In the genomic region with DNA sequence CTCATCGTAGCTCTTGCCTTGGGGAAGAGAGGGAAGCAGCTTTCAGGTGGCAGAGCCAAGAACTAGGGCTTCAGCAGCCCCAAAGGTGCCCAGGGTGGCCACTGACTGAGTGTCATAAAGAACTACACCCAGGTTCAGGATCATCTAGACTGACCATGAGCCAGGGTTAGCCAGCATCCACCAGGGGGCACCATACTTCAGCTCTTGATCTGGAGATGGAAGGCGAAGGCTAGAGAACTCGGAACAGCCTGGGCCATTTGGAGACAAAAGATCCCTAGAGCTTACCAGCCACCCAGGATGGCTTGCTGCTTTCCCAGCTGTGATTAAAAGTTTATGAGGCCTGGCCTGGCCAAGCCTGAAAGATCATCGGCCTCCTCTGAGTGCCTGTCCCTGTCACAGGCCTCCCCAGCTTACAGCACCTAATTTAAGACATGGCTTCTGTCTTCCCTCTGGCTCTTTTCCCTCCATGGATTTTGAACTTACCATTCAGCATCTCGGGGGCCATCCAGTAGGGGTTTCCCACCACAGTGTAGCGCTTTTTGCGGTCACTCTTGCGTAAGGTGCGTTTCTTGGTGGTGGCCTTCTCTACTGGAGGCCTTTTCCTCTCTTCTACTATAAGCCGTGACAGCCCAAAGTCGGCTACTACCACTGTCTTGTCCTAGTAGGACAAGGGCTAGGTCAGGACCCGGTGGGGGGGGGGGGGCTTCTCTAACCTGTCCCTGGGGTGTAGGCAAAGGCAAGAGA, we compare ENCODE assay signal across 8 mouse cellular contexts. TPM values are rescaled to one million over a fixed set of nuclear protein-coding genes. Genes with fewer than 3 reads are reported as not detected.
DNase-seq lines count a peak whose midpoint lies in the region; ATAC-seq and TF ChIP-seq lines count a peak whose summit lies in the region.

No protein-coding gene starts in this region.

- no peak; the same call in 1 of the 2 replicates for ATAC-seq in heart, embryonic 15.5 days (replicated peaks; ENCODE audit: insufficient number of reproducible peaks, insufficient read depth, low FRiP score, low read depth)
- ATAC-seq in liver, embryonic 13.5 days (ENCODE audit: low read depth): peak; percentile 61
- ATAC-seq in neural tube, embryonic 11.5 days (ENCODE audit: insufficient read depth, low FRiP score, low TSS enrichment): peak; percentile 72
- 0 out of 2 replicates have a peak, but pooled peaks have one; percentile 44 for ATAC-seq in stomach, embryonic 15.5 days (ENCODE audit: insufficient read depth, low FRiP score, low read depth)

- peak; percentile 89 for DNase-seq in CH12.LX (ENCODE audit: extremely low read depth)
- peak; percentile 85 for DNase-seq in c-Kit-positive CD71-negative TER-119-negative erythroid progenitor cells, embryonic 14.5 days (ENCODE audit: low read depth)
- peak; percentile 86 for DNase-seq in forebrain, embryonic 10.5 days (ENCODE audit: extremely low spot score, low spot score)
- peak; percentile 94 for DNase-seq in kidney, postnatal 10 days
- DNase-seq in liver, embryonic 13.5 days: peak; percentile 62
- DNase-seq in neural tube, embryonic 11.5 days (ENCODE audit: low spot score): peak; percentile 86

- peaks cover 61 to 94% of the 10 kb centered on the region in 2 experiments for H3K36me3 ChIP-seq in CH12.LX (replicated peaks in 1 of 2; ENCODE audit: control insufficient read depth in 1 of 2, insufficient read depth in 1 of 2, low read length in 1 of 2)
- peaks cover 71% of the 10 kb centered on the region for H3K36me3 ChIP-seq in forebrain, embryonic 10.5 days (replicated peaks)
- H3K36me3 ChIP-seq in heart, embryonic 15.5 days: peaks cover 48% of the 10 kb centered on the region
- peaks cover 38% of the 10 kb centered on the region for H3K36me3 ChIP-seq in liver, embryonic 13.5 days
- H3K36me3 ChIP-seq in neural tube, embryonic 11.5 days (ENCODE audit: control insufficient read depth, insufficient read depth, low read length): peaks cover 5% of the 10 kb centered on the region
- peaks cover 25% of the 10 kb centered on the region for H3K36me3 ChIP-seq in stomach, embryonic 15.5 days

- no peak overlapping the region for H3K4me3 ChIP-seq in CH12.LX (replicated peaks in 1 of 3; ENCODE audit: low read depth in 2 of 3, low read length in 2 of 3, poor library complexity in 1 of 3)
- no peak overlapping the region for H3K4me3 ChIP-seq in forebrain, embryonic 10.5 days
- H3K4me3 ChIP-seq in heart, embryonic 15.5 days: no peak overlapping the region
- H3K4me3 ChIP-seq in liver, embryonic 13.5 days (replicated peaks): no peak overlapping the region
- H3K4me3 ChIP-seq in neural tube, embryonic 11.5 days (ENCODE audit: low read depth, low read length): no peak overlapping the region
- no peak overlapping the region for H3K4me3 ChIP-seq in stomach, embryonic 15.5 days (replicated peaks)

- TF ChIP-seq CTCF in CH12.LX (conservative IDR thresholded peaks at IDR 0.05 in 1 of 2, IDR thresholded peaks at IDR 0.05 in 1 of 2; ENCODE audit: low read depth in 2 of 2, low read length in 2 of 2): peak; percentile 83 to 93

- WGBS in forebrain, embryonic 10.5 days: 64% methylated on average over 12 of the region's 12 CpGs
- WGBS in heart, embryonic 15.5 days: 65% methylated on average over 12 of the region's 12 CpGs
- 58% methylated on average over 12 of the region's 12 CpGs for WGBS in liver, embryonic 13.5 days (ENCODE audit: insufficient replicate concordance)
- WGBS in neural tube, embryonic 11.5 days: 58% methylated on average over 12 of the region's 12 CpGs
- 68% methylated on average over 12 of the region's 12 CpGs for WGBS in stomach, embryonic 15.5 days

- H3K9me3 ChIP-seq in CH12.LX (replicated peaks; ENCODE audit: low read length): peaks cover 3% of the 10 kb centered on the region
- no peaks in the 10 kb centered on the region for H3K9me3 ChIP-seq in forebrain, embryonic 10.5 days
- H3K9me3 ChIP-seq in heart, embryonic 15.5 days (replicated peaks): no peaks in the 10 kb centered on the region
- no peaks in the 10 kb centered on the region for H3K9me3 ChIP-seq in liver, embryonic 13.5 days (replicated peaks)
- H3K9me3 ChIP-seq in neural tube, embryonic 11.5 days (ENCODE audit: control insufficient read depth, low read length): no peaks in the 10 kb centered on the region
- H3K9me3 ChIP-seq in stomach, embryonic 15.5 days: no peaks in the 10 kb centered on the region

- peak; percentile 84 for TF ChIP-seq RAD21 in CH12.LX (IDR thresholded peaks at IDR 0.05; ENCODE audit: low read depth, low read length)

- no peak overlapping the region for H3K4me2 ChIP-seq in CH12.LX (ENCODE audit: insufficient read depth, low read depth, poor library complexity, severe bottlenecking)
- H3K4me2 ChIP-seq in heart, embryonic 15.5 days: no peak overlapping the region
- H3K4me2 ChIP-seq in liver, embryonic 13.5 days: no peak overlapping the region
- H3K4me2 ChIP-seq in neural tube, embryonic 11.5 days (ENCODE audit: low read depth): no peak overlapping the region
- H3K4me2 ChIP-seq in stomach, embryonic 15.5 days: no peak overlapping the region

- TF ChIP-seq EP300 in CH12.LX (IDR thresholded peaks at IDR 0.05; ENCODE audit: low read length): no peak

- H3K79me2 ChIP-seq in CH12.LX (replicated peaks; ENCODE audit: control insufficient read depth, extremely low read depth, insufficient read depth, poor library complexity, severe bottlenecking): no peaks in the 10 kb centered on the region

- in situ Hi-C loops in CH12.LX (cut with MboI; ENCODE audit: low pct_ligation_motif_present, low pct_unique_long_range_greater_than_20kb, low sequenced_read_pairs): no loop called here

- no peak overlapping the region for H3K27ac ChIP-seq in CH12.LX (ENCODE audit: insufficient read depth, low read depth)
- peak overlapping the region; percentile 68 for H3K27ac ChIP-seq in forebrain, embryonic 10.5 days
- peak overlapping the region; percentile 61 for H3K27ac ChIP-seq in heart, embryonic 15.5 days
- 0 out of 2 replicates have a peak overlapping the region, but pooled peaks have one; percentile 21 for H3K27ac ChIP-seq in liver, embryonic 13.5 days
- H3K27ac ChIP-seq in neural tube, embryonic 11.5 days (ENCODE audit: low read depth, low read length): no peak overlapping the region
- no peak overlapping the region for H3K27ac ChIP-seq in stomach, embryonic 15.5 days

- TF ChIP-seq POLR2A in CH12.LX (IDR thresholded peaks at IDR 0.05; ENCODE audit: low read depth, low read length): no peak

- H3K4me1 ChIP-seq in CH12.LX (ENCODE audit: control insufficient read depth in 1 of 2, insufficient read depth in 2 of 2): peaks cover 0 to 28% of the 10 kb centered on the region in 2 experiments; a peak in 2 of 4 replicates
- peaks cover 25% of the 10 kb centered on the region for H3K4me1 ChIP-seq in forebrain, embryonic 10.5 days
- peaks cover 22% of the 10 kb centered on the region for H3K4me1 ChIP-seq in heart, embryonic 15.5 days (replicated peaks)
- peaks cover 22% of the 10 kb centered on the region for H3K4me1 ChIP-seq in liver, embryonic 13.5 days (replicated peaks)
- no peaks in the 10 kb centered on the region for H3K4me1 ChIP-seq in neural tube, embryonic 11.5 days (ENCODE audit: control insufficient read depth, insufficient read depth, low read length)
- peaks cover 11% of the 10 kb centered on the region for H3K4me1 ChIP-seq in stomach, embryonic 15.5 days

- no peak overlapping the region for H3K9ac ChIP-seq in CH12.LX (ENCODE audit: insufficient read depth, low read depth)
- no peak overlapping the region for H3K9ac ChIP-seq in heart, embryonic 15.5 days
- H3K9ac ChIP-seq in liver, embryonic 13.5 days: no peak overlapping the region
- no peak overlapping the region for H3K9ac ChIP-seq in neural tube, embryonic 11.5 days (ENCODE audit: low read length)
- H3K9ac ChIP-seq in stomach, embryonic 15.5 days: no peak overlapping the region

- no peaks in the 10 kb centered on the region for H3K27me3 ChIP-seq in CH12.LX (replicated peaks)
- H3K27me3 ChIP-seq in forebrain, embryonic 10.5 days (ENCODE audit: poor library complexity, severe bottlenecking): no peaks in the 10 kb centered on the region
- no peaks in the 10 kb centered on the region for H3K27me3 ChIP-seq in heart, embryonic 15.5 days
- H3K27me3 ChIP-seq in liver, embryonic 13.5 days: no peaks in the 10 kb centered on the region
- no peaks in the 10 kb centered on the region for H3K27me3 ChIP-seq in neural tube, embryonic 11.5 days (ENCODE audit: control insufficient read depth, insufficient read depth, low read length)
- no peaks in the 10 kb centered on the region for H3K27me3 ChIP-seq in stomach, embryonic 15.5 days (replicated peaks)

- dilution Hi-C loops in CH12.LX (cut with MboI; ENCODE audit: extremely low pct_ligation_motif_present, extremely low pct_unique_long_range_greater_than_20kb, low sequenced_read_pairs): no loop called here

TF ChIP-seq in CH12.LX, 34 proteins besides CTCF, POLR2A, EP300 and RAD21:
- TF ChIP-seq SMC3 (IDR thresholded peaks at IDR 0.05; ENCODE audit: low read depth, low read length) (peak; percentile 88), USF1 (IDR thresholded peaks at IDR 0.05; ENCODE audit: low read depth, low read length) (no peak)

RNA-seq across cellular contexts. Expression of a gene that starts 17.1 kb away (rescaled TPM):
- total RNA-seq in CH12.LX (2012; rRNA removed) (1.3 and 2.6 TPM in 2 replicates), CH12.LX (2014; rRNA removed) (0.39 and 0.80 TPM in 2 replicates)
- polyA plus RNA-seq in CH12.LX (2012; ENCODE audit: insufficient read length, low read depth): 1.3 and 1.9 TPM in 2 replicates
- polyA plus RNA-seq in forebrain, embryonic 10.5 days (2016; fragmentation: Nextera tagmentation; extraction: Ambion mirVana): 5.6 and 6.2 TPM in 2 replicates
- 35.1 and 36.1 TPM in 2 replicates for polyA plus RNA-seq in heart, embryonic 15.5 days (2015; fragmentation: Nextera tagmentation; extraction: Ambion mirVana)
- 1.1 and 1.5 TPM in 2 replicates for polyA plus RNA-seq in liver, embryonic 13.5 days (2015; fragmentation: Nextera tagmentation; extraction: Ambion mirVana)
- polyA plus RNA-seq in neural tube, embryonic 11.5 days (2014; fragmentation: Nextera tagmentation; extraction: Ambion mirVana): 9.3 and 15.7 TPM in 2 replicates
- 10.6 and 12.1 TPM in 2 replicates for polyA plus RNA-seq in stomach, embryonic 15.5 days (2015; fragmentation: Nextera tagmentation; extraction: Ambion mirVana)

RNA-seq across cellular contexts. Expression of a gene that starts 58.6 kb away (rescaled TPM):
- total RNA-seq in CH12.LX (2012; rRNA removed) (29.5 and 30.5 TPM in 2 replicates), CH12.LX (2014; rRNA removed) (30.8 and 31.5 TPM in 2 replicates)
- polyA plus RNA-seq in CH12.LX (2012; ENCODE audit: insufficient read length, low read depth): 35.3 and 37.4 TPM in 2 replicates
- 96.7 and 111 TPM in 2 replicates for polyA plus RNA-seq in forebrain, embryonic 10.5 days (2016; fragmentation: Nextera tagmentation; extraction: Ambion mirVana)
- 20.0 and 32.0 TPM in 2 replicates for polyA plus RNA-seq in heart, embryonic 15.5 days (2015; fragmentation: Nextera tagmentation; extraction: Ambion mirVana)
- polyA plus RNA-seq in liver, embryonic 13.5 days (2015; fragmentation: Nextera tagmentation; extraction: Ambion mirVana): 14.8 and 15.8 TPM in 2 replicates
- 105 TPM in 2 replicates for polyA plus RNA-seq in neural tube, embryonic 11.5 days (2014; fragmentation: Nextera tagmentation; extraction: Ambion mirVana)
- 39.9 and 42.0 TPM in 2 replicates for polyA plus RNA-seq in stomach, embryonic 15.5 days (2015; fragmentation: Nextera tagmentation; extraction: Ambion mirVana)

Comparison
In these comparisons a context has a peak if more than half of its experiments do, and no peak if none do; other contexts are left out.
1. H3K27ac ChIP-seq: peak in forebrain, embryonic 10.5 days (single experiment), heart, embryonic 15.5 days (single experiment) and liver, embryonic 13.5 days (single experiment); none in CH12.LX (single experiment), neural tube, embryonic 11.5 days (single experiment) and stomach, embryonic 15.5 days (single experiment).
2. Peak in every context shown above with its lines, with median percentiles within 50 percentile points of each other: DNase-seq.